In genomic region chr2:93175278-93175677, GRCm38 (mm10) we compare ENCODE assay signal across 11 mouse cellular contexts. TPM values are rescaled to one million over a fixed set of nuclear protein-coding genes. Genes with fewer than 3 reads are reported as not detected.
DNase-seq lines count a peak whose midpoint lies in the region; ATAC-seq and TF ChIP-seq lines count a peak whose summit lies in the region.
"Had no signal": no experiment of that assay in that cellular context is flagged by ENCODE, and none has a peak within 500 bp of the region (broad histone marks: within the 10 kb centered on the region; RNA-seq: fewer than 3 reads in every experiment).

No protein-coding gene starts in this region.

- 15% methylated on average over 5 of the region's 5 CpGs for WGBS in embryonic facial prominence, embryonic 13.5 days
- 15% methylated on average over 5 of the region's 5 CpGs for WGBS in limb, embryonic 12.5 days
- WGBS in thymus, adult 2 months, result 88% methylated on average over 5 of the region's 5 CpGs

- peaks cover 50% of the 10 kb centered on the region for H3K4me1 ChIP-seq in embryonic facial prominence, embryonic 13.5 days
- H3K4me1 ChIP-seq in limb, embryonic 12.5 days (replicated peaks), result peaks cover 49% of the 10 kb centered on the region
- peaks cover 53% of the 10 kb centered on the region for H3K4me1 ChIP-seq in thymus, adult 2 months (replicated peaks; ENCODE audit: control insufficient read depth, insufficient read depth, low read length)
- H3K4me1 ChIP-seq: liver, embryonic 15.5 days had no signal

- no peaks in the 10 kb centered on the region for H3K9me3 ChIP-seq in embryonic facial prominence, embryonic 13.5 days
- H3K9me3 ChIP-seq in limb, embryonic 12.5 days, result no peaks in the 10 kb centered on the region
- H3K9me3 ChIP-seq: liver, embryonic 15.5 days had no signal

- no peak for TF ChIP-seq POLR2A in brain, embryonic 14.5 days (IDR thresholded peaks at IDR 0.05; ENCODE audit: borderline replicate concordance, extremely low read depth, insufficient read depth, insufficient read length, poor library complexity, severe bottlenecking)
- TF ChIP-seq POLR2A in thymus, adult 2 months (IDR thresholded peaks at IDR 0.05; ENCODE audit: control insufficient read depth, extremely low read depth, insufficient read depth, low read length, poor library complexity), result no peak

- H3K9ac ChIP-seq in embryonic facial prominence, embryonic 13.5 days, result 0 out of 2 replicates have a peak overlapping the region, but pooled peaks have one; percentile 2
- no peak overlapping the region for H3K9ac ChIP-seq in limb, embryonic 12.5 days (replicated peaks)
- H3K9ac ChIP-seq: liver, embryonic 15.5 days had no signal

- DNase-seq in kidney, adult 11 months, result peak; percentile 44
- no peak for DNase-seq in kidney, adult 18-20 months
- peak; percentile 56 for DNase-seq in brain, embryonic 14.5 days (ENCODE audit: low read depth)
- no peak for DNase-seq in ovary, postnatal 10 days (ENCODE audit: low spot score)
- no peak for DNase-seq in adrenal gland, postnatal 14 days
- no peak for DNase-seq in thymus, adult 2 months
- DNase-seq: cerebellum, postnatal 25 days; right cerebral cortex, postnatal 25 days had no signal

- no peak overlapping the region for H3K4me3 ChIP-seq in embryonic facial prominence, embryonic 13.5 days
- no peak overlapping the region for H3K4me3 ChIP-seq in limb, embryonic 12.5 days (replicated peaks)
- H3K4me3 ChIP-seq in thymus, adult 2 months (ENCODE audit: control insufficient read depth, insufficient read depth, low read length), result no peak overlapping the region
- H3K4me3 ChIP-seq: liver, embryonic 15.5 days had no signal

- no peak for TF ChIP-seq CTCF in brain, embryonic 14.5 days (IDR thresholded peaks at IDR 0.05; ENCODE audit: borderline replicate concordance, extremely low read depth, insufficient read depth, insufficient read length)
- no peak for TF ChIP-seq CTCF in thymus, adult 2 months (IDR thresholded peaks at IDR 0.05; ENCODE audit: borderline replicate concordance, control insufficient read depth, extremely low read depth, insufficient read depth, low read length, poor library complexity)

- no peak overlapping the region for H3K4me2 ChIP-seq in embryonic facial prominence, embryonic 13.5 days
- no peak overlapping the region for H3K4me2 ChIP-seq in limb, embryonic 12.5 days
- H3K4me2 ChIP-seq: liver, embryonic 15.5 days had no signal

- peaks cover 50% of the 10 kb centered on the region for H3K27me3 ChIP-seq in embryonic facial prominence, embryonic 13.5 days
- peaks cover 83% of the 10 kb centered on the region for H3K27me3 ChIP-seq in limb, embryonic 12.5 days
- H3K27me3 ChIP-seq in thymus, adult 2 months (ENCODE audit: control insufficient read depth, insufficient read depth, low read length), result no peaks in the 10 kb centered on the region

- H3K27ac ChIP-seq in embryonic facial prominence, embryonic 13.5 days, result no peak overlapping the region; the same call in 1 of the 2 replicates
- H3K27ac ChIP-seq in limb, embryonic 12.5 days, result 0 out of 2 replicates have a peak overlapping the region, but pooled peaks have one; percentile 41
- H3K27ac ChIP-seq in thymus, adult 2 months (ENCODE audit: control insufficient read depth, insufficient read depth, low read length), result no peak overlapping the region
- H3K27ac ChIP-seq: liver, embryonic 15.5 days had no signal

- H3K36me3 ChIP-seq in embryonic facial prominence, embryonic 13.5 days, result no peaks in the 10 kb centered on the region
- H3K36me3 ChIP-seq in limb, embryonic 12.5 days, result no peaks in the 10 kb centered on the region
- H3K36me3 ChIP-seq in thymus, adult 2 months (ENCODE audit: control insufficient read depth, insufficient read depth, low read length), result no peaks in the 10 kb centered on the region
- H3K36me3 ChIP-seq: liver, embryonic 15.5 days had no signal

- no peak for ATAC-seq in embryonic facial prominence, embryonic 13.5 days (ENCODE audit: insufficient number of reproducible peaks, insufficient read depth, low FRiP score, low TSS enrichment, low read depth)
- ATAC-seq in limb, embryonic 12.5 days (ENCODE audit: insufficient number of reproducible peaks, insufficient read depth, low FRiP score, low TSS enrichment, low read depth), result no peak

RNA-seq across cellular contexts. Expression of gene Trp53i11, which starts 12.1 kb away (rescaled TPM):
- 145 and 192 TPM in 2 replicates for polyA plus RNA-seq in brain, embryonic 14.5 days (2012; rRNA removed)
- polyA plus RNA-seq in embryonic facial prominence, embryonic 13.5 days (2015; fragmentation: Nextera tagmentation; extraction: Ambion mirVana), result 26.7 and 27.0 TPM in 2 replicates
- 16.4 and 22.8 TPM in 2 replicates for polyA plus RNA-seq in limb, embryonic 12.5 days (2016; fragmentation: Nextera tagmentation; extraction: Ambion mirVana)
- total RNA-seq in adrenal gland, postnatal 14 days (2021), result 70.9 and 86.9 TPM in 2 replicates
- 444 and 462 TPM in 2 replicates for polyA plus RNA-seq in thymus, adult 2 months (2012; rRNA removed)

Comparison
In these comparisons a context has a peak if more than half of its experiments do, and no peak if none do; other contexts are left out.
1. DNase-seq: peak in kidney, adult 11 months (single experiment) and brain, embryonic 14.5 days (single experiment); none in kidney, adult 18-20 months (single experiment), ovary, postnatal 10 days (single experiment), adrenal gland, postnatal 14 days (single experiment) and thymus, adult 2 months (single experiment).